Comparison of ENCODE assay signal across 13 mouse cellular contexts in the genomic region with DNA sequence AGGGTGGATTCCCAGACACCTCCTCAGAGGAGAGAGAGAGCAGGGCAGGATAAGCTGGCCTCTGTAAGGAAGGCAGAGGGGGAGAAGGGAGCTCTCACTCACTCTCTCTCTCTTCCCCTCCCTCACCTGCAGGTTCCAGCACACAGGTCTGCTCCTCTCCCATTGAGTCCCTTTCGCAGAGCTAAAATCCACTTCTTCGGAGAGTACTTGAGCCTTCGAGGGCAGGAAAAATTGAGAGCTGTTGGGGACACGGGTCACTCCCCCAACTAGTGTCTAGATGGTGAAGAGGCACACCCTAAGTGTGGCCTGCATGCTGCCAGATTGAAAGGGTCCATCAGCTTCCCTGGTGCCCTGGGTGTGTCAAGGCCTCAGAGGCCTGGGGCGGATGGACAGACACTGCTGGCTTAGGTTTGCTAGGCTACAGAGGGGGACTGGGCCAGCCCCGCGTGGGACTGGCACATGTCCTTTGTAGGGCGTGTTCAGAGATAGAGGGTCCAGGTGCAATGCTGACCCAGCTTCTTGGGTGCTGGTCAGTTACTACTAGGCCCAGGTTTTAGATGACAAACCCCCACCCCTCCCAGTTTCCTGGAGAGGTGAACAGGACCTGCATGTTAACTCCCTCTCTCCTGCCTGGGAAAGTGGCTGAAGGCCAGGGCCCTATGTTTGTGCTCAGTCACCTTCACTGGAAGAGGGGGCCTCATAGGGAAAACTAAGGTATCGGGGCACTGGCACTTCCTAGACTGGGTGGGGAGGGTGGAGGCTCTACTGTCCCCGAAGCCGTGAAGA. TPM values are rescaled to one million over a fixed set of nuclear protein-coding genes. Genes with fewer than 3 reads are reported as not detected.
DNase-seq lines count a peak whose midpoint lies in the region; ATAC-seq and TF ChIP-seq lines count a peak whose summit lies in the region.
"Had no signal": no experiment of that assay in that cellular context is flagged by ENCODE, and none has a peak within 500 bp of the region (broad histone marks: within the 10 kb centered on the region; RNA-seq: fewer than 3 reads in every experiment).

No protein-coding gene starts in this region.

- H3K4me1 ChIP-seq in heart, embryonic 15.5 days (replicated peaks), result 0 out of 2 replicates have a peak, but pooled peaks cover 5% of the 10 kb centered on the region
- H3K4me1 ChIP-seq in liver, embryonic 13.5 days (replicated peaks), result peaks cover 37% of the 10 kb centered on the region
- H3K4me1 ChIP-seq in hindbrain, postnatal 0 days (ENCODE audit: insufficient read depth, low read length), result no peaks in the 10 kb centered on the region
- peaks cover 21% of the 10 kb centered on the region for H3K4me1 ChIP-seq in midbrain, embryonic 13.5 days (replicated peaks)

- H3K4me2 ChIP-seq in heart, embryonic 15.5 days, result no peak overlapping the region
- H3K4me2 ChIP-seq in liver, embryonic 13.5 days, result no peak overlapping the region
- H3K4me2 ChIP-seq in hindbrain, postnatal 0 days (ENCODE audit: low read depth, low read length), result no peak overlapping the region
- no peak overlapping the region for H3K4me2 ChIP-seq in midbrain, embryonic 13.5 days (replicated peaks)

- DNase-seq in heart, adult 8-10 months (ENCODE audit: low spot score), result no peak
- DNase-seq in liver, embryonic 13.5 days, result no peak
- no peak for DNase-seq in liver
- DNase-seq in hindbrain, postnatal 0 days (ENCODE audit: low spot score), result no peak
- DNase-seq in gastrocnemius, adult 8-10 months (ENCODE audit: low spot score in 2 of 2), result no peak
- DNase-seq: adrenal gland, postnatal 10 days; gastrocnemius, postnatal 36 days had no signal

- 82% methylated on average over 11 of the region's 11 CpGs for WGBS in heart, embryonic 15.5 days
- 76% methylated on average over 11 of the region's 11 CpGs for WGBS in liver, embryonic 13.5 days (ENCODE audit: insufficient replicate concordance)
- 82% methylated on average over 11 of the region's 11 CpGs for WGBS in hindbrain, postnatal 0 days
- WGBS in midbrain, embryonic 13.5 days, result 87% methylated on average over 11 of the region's 11 CpGs

- H3K4me3 ChIP-seq in heart, embryonic 15.5 days, result no peak overlapping the region
- no peak overlapping the region for H3K4me3 ChIP-seq in liver, embryonic 13.5 days (replicated peaks)
- no peak overlapping the region for H3K4me3 ChIP-seq in hindbrain, postnatal 0 days (ENCODE audit: low read length)
- no peak overlapping the region for H3K4me3 ChIP-seq in midbrain, embryonic 13.5 days (replicated peaks)
- H3K4me3 ChIP-seq: left cerebral cortex, adult 2 months had no signal

- H3K36me3 ChIP-seq in heart, embryonic 15.5 days, result peaks cover 43% of the 10 kb centered on the region; the same call in 1 of the 2 replicates
- peaks cover 57% of the 10 kb centered on the region for H3K36me3 ChIP-seq in liver, embryonic 13.5 days
- peaks cover 44% of the 10 kb centered on the region for H3K36me3 ChIP-seq in hindbrain, postnatal 0 days (ENCODE audit: insufficient read depth, low read length)
- peaks cover 59% of the 10 kb centered on the region for H3K36me3 ChIP-seq in midbrain, embryonic 13.5 days

- H3K27ac ChIP-seq in heart, embryonic 15.5 days, result peak overlapping the region; percentile 31; the same call in 1 of the 2 replicates
- H3K27ac ChIP-seq in liver, embryonic 13.5 days, result peak overlapping the region; percentile 22
- peak overlapping the region; percentile 77 for H3K27ac ChIP-seq in hindbrain, postnatal 0 days
- H3K27ac ChIP-seq in midbrain, embryonic 13.5 days, result peak overlapping the region; percentile 9; the same call in 1 of the 2 replicates

- no peaks in the 10 kb centered on the region for H3K9me3 ChIP-seq in heart, embryonic 15.5 days (replicated peaks)
- no peaks in the 10 kb centered on the region for H3K9me3 ChIP-seq in liver, embryonic 13.5 days (replicated peaks)
- H3K9me3 ChIP-seq in hindbrain, postnatal 0 days (ENCODE audit: low read length), result no peaks in the 10 kb centered on the region
- no peaks in the 10 kb centered on the region for H3K9me3 ChIP-seq in midbrain, embryonic 13.5 days

- ATAC-seq in heart, embryonic 15.5 days (replicated peaks; ENCODE audit: insufficient number of reproducible peaks, insufficient read depth, low FRiP score, low read depth), result no peak
- ATAC-seq in liver, embryonic 13.5 days (ENCODE audit: low read depth), result 0 out of 2 replicates have a peak, but pooled peaks have one; percentile 7
- ATAC-seq in hindbrain, postnatal 0 days, result no peak
- ATAC-seq in midbrain, embryonic 13.5 days, result no peak
- ATAC-seq: intestine, postnatal 0 days had no signal

- 0 out of 2 replicates have a peak overlapping the region, but pooled peaks have one; percentile 11 for H3K9ac ChIP-seq in heart, embryonic 15.5 days
- H3K9ac ChIP-seq in liver, embryonic 13.5 days, result 0 out of 2 replicates have a peak overlapping the region, but pooled peaks have one; percentile 7
- no peak overlapping the region for H3K9ac ChIP-seq in hindbrain, postnatal 0 days (replicated peaks; ENCODE audit: low read length)
- no peak overlapping the region for H3K9ac ChIP-seq in midbrain, embryonic 13.5 days (replicated peaks)

- H3K27me3 ChIP-seq in heart, embryonic 15.5 days, result no peaks in the 10 kb centered on the region
- H3K27me3 ChIP-seq in liver, embryonic 13.5 days, result peaks cover 4% of the 10 kb centered on the region; the same call in 1 of the 2 replicates
- H3K27me3 ChIP-seq in hindbrain, postnatal 0 days (ENCODE audit: insufficient read depth, low read length), result no peaks in the 10 kb centered on the region
- no peaks in the 10 kb centered on the region for H3K27me3 ChIP-seq in midbrain, embryonic 13.5 days

- TF ChIP-seq CTCF in hindbrain, postnatal 0 days (IDR thresholded peaks at IDR 0.05; ENCODE audit: low read depth), result no peak

RNA-seq across cellular contexts. Expression of a gene that starts 15.7 kb away (rescaled TPM):
- 114 and 117 TPM in 2 replicates for polyA plus RNA-seq in heart, embryonic 15.5 days (2015; fragmentation: Nextera tagmentation; extraction: Ambion mirVana)
- 100 to 1,000 TPM; 469 to 545 (median 504) TPM for total RNA-seq in heart, adult 8-10 months (2022)
- polyA plus RNA-seq in liver, embryonic 13.5 days (2015; fragmentation: Nextera tagmentation; extraction: Ambion mirVana), result 5.8 and 8.6 TPM in 2 replicates
- total RNA-seq in hindbrain, postnatal 0 days (2014; rRNA removed), result 25.0 and 32.0 TPM in 2 replicates
- polyA plus RNA-seq in hindbrain, postnatal 0 days (2015; fragmentation: Nextera tagmentation; extraction: Ambion mirVana), result 46.8 and 49.0 TPM in 2 replicates
- 21.4 and 24.7 TPM in 2 replicates for polyA plus RNA-seq in midbrain, embryonic 13.5 days (2015; fragmentation: Nextera tagmentation; extraction: Ambion mirVana)
- 100 to 1,000 TPM; 484 to 519 (median 495) TPM for total RNA-seq in gastrocnemius, adult 8-10 months (2022)
- total RNA-seq: CH12.LX had no signal

RNA-seq across cellular contexts. Expression of a gene that starts 15.7 kb away (rescaled TPM):
- polyA plus RNA-seq in heart, embryonic 15.5 days (2015; fragmentation: Nextera tagmentation; extraction: Ambion mirVana), result 8.0 and 13.2 TPM in 2 replicates
- 1 to 10 TPM in 2 of 4 experiments, under 1 TPM in 2; 0.72 to 1.1 (median 0.96) TPM for total RNA-seq in heart, adult 8-10 months (2022)
- polyA plus RNA-seq in liver, embryonic 13.5 days (2015; fragmentation: Nextera tagmentation; extraction: Ambion mirVana), result 35.4 and 36.3 TPM in 2 replicates
- 216 and 223 TPM in 2 replicates for total RNA-seq in hindbrain, postnatal 0 days (2014; rRNA removed)
- 128 and 137 TPM in 2 replicates for polyA plus RNA-seq in hindbrain, postnatal 0 days (2015; fragmentation: Nextera tagmentation; extraction: Ambion mirVana)
- 123 and 141 TPM in 2 replicates for polyA plus RNA-seq in midbrain, embryonic 13.5 days (2015; fragmentation: Nextera tagmentation; extraction: Ambion mirVana)
- under 1 TPM; 0.24 to 0.62 (median 0.45) TPM for total RNA-seq in gastrocnemius, adult 8-10 months (2022)

RNA-seq across cellular contexts. Expression of a gene that starts 34.6 kb away (rescaled TPM):
- 5.0 and 6.6 TPM in 2 replicates for polyA plus RNA-seq in heart, embryonic 15.5 days (2015; fragmentation: Nextera tagmentation; extraction: Ambion mirVana)
- 10 to 100 TPM; 43.9 to 47.4 (median 45.6) TPM for total RNA-seq in heart, adult 8-10 months (2022)
- 10.0 and 10.6 TPM in 2 replicates for polyA plus RNA-seq in liver, embryonic 13.5 days (2015; fragmentation: Nextera tagmentation; extraction: Ambion mirVana)
- 170 and 190 TPM in 2 replicates for total RNA-seq in hindbrain, postnatal 0 days (2014; rRNA removed)
- 18.8 and 19.4 TPM in 2 replicates for polyA plus RNA-seq in hindbrain, postnatal 0 days (2015; fragmentation: Nextera tagmentation; extraction: Ambion mirVana)
- 17.4 and 17.8 TPM in 2 replicates for polyA plus RNA-seq in midbrain, embryonic 13.5 days (2015; fragmentation: Nextera tagmentation; extraction: Ambion mirVana)
- 10 to 100 TPM; 15.8 to 23.9 (median 19.4) TPM for total RNA-seq in gastrocnemius, adult 8-10 months (2022)

RNA-seq across cellular contexts. Expression of a gene that starts 49.3 kb away (rescaled TPM):
- polyA plus RNA-seq in heart, embryonic 15.5 days (2015; fragmentation: Nextera tagmentation; extraction: Ambion mirVana), result 22.1 and 24.7 TPM in 2 replicates
- 100 to 1,000 TPM; 202 to 221 (median 208) TPM for total RNA-seq in heart, adult 8-10 months (2022)
- polyA plus RNA-seq in liver, embryonic 13.5 days (2015; fragmentation: Nextera tagmentation; extraction: Ambion mirVana), result 0.21 and 0.28 TPM in 2 replicates
- total RNA-seq in hindbrain, postnatal 0 days (2014; rRNA removed), result 0.36 and 0.52 TPM in 2 replicates
- 0.26 and 0.28 TPM in 2 replicates for polyA plus RNA-seq in hindbrain, postnatal 0 days (2015; fragmentation: Nextera tagmentation; extraction: Ambion mirVana)
- 0.17 TPM in 1 of 2 replicates, not detected in the other for polyA plus RNA-seq in midbrain, embryonic 13.5 days (2015; fragmentation: Nextera tagmentation; extraction: Ambion mirVana)
- total RNA-seq in gastrocnemius, adult 8-10 months (2022), result 100 to 1,000 TPM; 272 to 306 (median 288) TPM
- total RNA-seq: monocyte, adult 5-6 weeks had no signal

RNA-seq across cellular contexts. Expression of a gene that starts 51.2 kb away (rescaled TPM):
- polyA plus RNA-seq in heart, embryonic 15.5 days (2015; fragmentation: Nextera tagmentation; extraction: Ambion mirVana), result 9.7 and 12.9 TPM in 2 replicates
- 10 to 100 TPM in 1 of 4 experiments, 1 to 10 TPM in 3; 9.1 to 10.3 (median 9.8) TPM for total RNA-seq in heart, adult 8-10 months (2022)
- polyA plus RNA-seq in liver, embryonic 13.5 days (2015; fragmentation: Nextera tagmentation; extraction: Ambion mirVana), result 1.8 and 1.9 TPM in 2 replicates
- total RNA-seq in hindbrain, postnatal 0 days (2014; rRNA removed), result 55.4 and 68.8 TPM in 2 replicates
- polyA plus RNA-seq in hindbrain, postnatal 0 days (2015; fragmentation: Nextera tagmentation; extraction: Ambion mirVana), result 13.2 and 14.4 TPM in 2 replicates
- polyA plus RNA-seq in midbrain, embryonic 13.5 days (2015; fragmentation: Nextera tagmentation; extraction: Ambion mirVana), result 6.6 and 8.8 TPM in 2 replicates
- total RNA-seq in gastrocnemius, adult 8-10 months (2022), result 1 to 10 TPM; 3.6 to 5.3 (median 4.1) TPM

Comparison
In these comparisons a context has a peak if more than half of its experiments do, and no peak if none do; other contexts are left out.
1. H3K27ac ChIP-seq: peak in every context shown above with its lines; median percentile 77 in hindbrain, postnatal 0 days; 31 in heart, embryonic 15.5 days; 22 in liver, embryonic 13.5 days; 9 in midbrain, embryonic 13.5 days.
2. H3K9ac ChIP-seq: peak in heart, embryonic 15.5 days (single experiment) and liver, embryonic 13.5 days (single experiment); none in hindbrain, postnatal 0 days (single experiment) and midbrain, embryonic 13.5 days (single experiment).